Mouse (Mus musculus) small intestine, adult 2 months (tissue): ENCODE data around the gene Dhx36.

Source experiments
- CTCF ChIP-seq: fragments of 200-500 bp; IDR thresholded peaks from 2 replicates; pipeline ENCODE4 v1.5.1; 2012; ENCODE audit warnings: low read depth, mild to moderate bottlenecking, control low read depth, inconsistent platforms, low read length, moderate library complexity, mixed read lengths; ENCODE audit not compliant: insufficient replicate concordance, insufficient read length; ENCODE audit errors: extremely low read depth
- POLR2A ChIP-seq: fragments of 200-500 bp; IDR thresholded peaks from 2 replicates; pipeline ENCODE4 v1.6.1; 2012; ENCODE audit warnings: low read depth, mild to moderate bottlenecking, control low read depth, inconsistent platforms, low read length, moderate library complexity

GRCm38 (mm10) chr3:62452961-62453360 is 53.8 kb downstream of the Dhx36 start:
- TF ChIP-seq CTCF (no peak), POLR2A (no peak)
